Mouse (Mus musculus) ES-Bruce4 (cell line): ENCODE results near the gene Shisa8.

ENCODE experiments used
- CTCF ChIP-seq: IDR thresholded peaks from one replicate; pipeline ENCODE4 v1.8.1; 2011; ENCODE audit warnings: low read depth, low read length
- POLR2A ChIP-seq: IDR thresholded peaks from one replicate; pipeline ENCODE4 v1.8.1; 2011; ENCODE audit warnings: low read length; ENCODE audit not compliant: insufficient read depth

DNA sequence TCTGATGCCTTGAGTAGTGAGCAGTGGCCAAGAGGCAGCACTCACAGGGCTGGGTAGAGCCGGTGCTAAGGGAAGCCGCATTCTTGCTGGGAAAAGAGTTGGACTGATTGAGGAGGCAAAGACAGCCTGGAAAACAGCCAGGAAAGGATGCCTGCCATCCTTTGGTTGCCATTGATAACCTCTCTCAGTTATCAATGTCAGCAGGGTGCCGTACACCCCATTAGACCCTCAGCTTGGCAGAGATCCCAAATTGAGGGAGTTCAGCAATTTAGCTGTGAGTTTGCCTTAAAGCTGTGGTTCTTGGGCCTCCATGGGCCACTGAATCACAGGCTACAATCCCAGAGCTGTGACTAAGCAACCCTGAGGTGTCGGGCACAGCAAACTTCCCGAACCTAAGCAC lies 31.5 kb downstream of the Shisa8 start:
- TF ChIP-seq POLR2A (no peak), CTCF (no peak)
